Mouse (Mus musculus): ENCODE measurements around the gene Lcn10.

- no peak for TF ChIP-seq CTCF (IDR thresholded peaks at IDR 0.05; ENCODE audit: borderline replicate concordance, extremely low read depth, insufficient read depth, insufficient read length)
- no peak for TF ChIP-seq POLR2A (IDR thresholded peaks at IDR 0.05; ENCODE audit: borderline replicate concordance, extremely low read depth, insufficient read depth, insufficient read length, poor library complexity, severe bottlenecking)
Measured at GRCm38 (mm10) chr2:25652902-25653301, 29.6 kb upstream of the Lcn10 start, which contains the start of gene Lcn8.

Data from brain, embryonic 14.5 days (tissue).